ENCODE assay signal across 10 mouse cellular contexts in genomic region chr11:108923781-108924180, GRCm38 (mm10). TPM values are rescaled to one million over a fixed set of nuclear protein-coding genes. Genes with fewer than 3 reads are reported as not detected.
A peak's percentile ranks its signal among the peaks of the same experiment; 100 is the strongest.
DNase-seq lines count a peak whose midpoint lies in the region; ATAC-seq and TF ChIP-seq lines count a peak whose summit lies in the region.
"Had no signal": no experiment of that assay in that cellular context is flagged by ENCODE, and none has a peak within 500 bp of the region (broad histone marks: within the 10 kb centered on the region; RNA-seq: fewer than 3 reads in every experiment).

No protein-coding gene starts in this region.

- intact Hi-C loops in left cerebral cortex, adult 2 months (cut with DNase I) = loop anchor here (2.0 to 5.0 kb wide), 5 partner anchors 107 to 475 kb away; partner anchors contain the start of gene Gna13
- intact Hi-C loops in left cerebral cortex, postnatal 10 days (cut with DNase I) = loop anchor here (2.0 to 5.0 kb wide), 3 partner anchors 146 to 476 kb away; no protein-coding TSS in a partner anchor

- peak overlapping the region; percentile 57 for H3K27ac ChIP-seq in left cerebral cortex, adult 2 months
- peak overlapping the region; percentile 85 for H3K27ac ChIP-seq in forebrain, embryonic 12.5 days
- no peak overlapping the region for H3K27ac ChIP-seq in intestine, postnatal 0 days (ENCODE audit: low read depth, low read length)
- peak overlapping the region; percentile 22; the same call in 1 of the 2 replicates for H3K27ac ChIP-seq in neural tube, embryonic 14.5 days (ENCODE audit: low read depth, low read length)
- H3K27ac ChIP-seq: heart, adult 2 months had no signal

- H3K9me3 ChIP-seq in forebrain, embryonic 12.5 days = no peaks in the 10 kb centered on the region
- H3K9me3 ChIP-seq in intestine, postnatal 0 days (ENCODE audit: control insufficient read depth) = no peaks in the 10 kb centered on the region
- H3K9me3 ChIP-seq in neural tube, embryonic 14.5 days (ENCODE audit: control insufficient read depth, low read length) = no peaks in the 10 kb centered on the region

- H3K9ac ChIP-seq in forebrain, embryonic 12.5 days = peak overlapping the region; percentile 91
- H3K9ac ChIP-seq in intestine, postnatal 0 days (ENCODE audit: low read depth, low read length) = no peak overlapping the region
- peak overlapping the region; percentile 86 for H3K9ac ChIP-seq in neural tube, embryonic 14.5 days (replicated peaks; ENCODE audit: low read depth, low read length)

- peak overlapping the region; percentile 88 for H3K4me2 ChIP-seq in forebrain, embryonic 12.5 days
- H3K4me2 ChIP-seq in intestine, postnatal 0 days (replicated peaks; ENCODE audit: low read depth) = peak overlapping the region; percentile 91
- H3K4me2 ChIP-seq in neural tube, embryonic 14.5 days (ENCODE audit: low read depth, low read length) = peak overlapping the region; percentile 96

- peaks cover 79% of the 10 kb centered on the region for H3K4me1 ChIP-seq in forebrain, embryonic 12.5 days
- H3K4me1 ChIP-seq in intestine, postnatal 0 days (replicated peaks; ENCODE audit: control insufficient read depth, insufficient read depth, low read length) = peaks cover 8% of the 10 kb centered on the region
- H3K4me1 ChIP-seq in neural tube, embryonic 14.5 days (ENCODE audit: control insufficient read depth, insufficient read depth, low read length) = peaks cover 61% of the 10 kb centered on the region

- H3K27me3 ChIP-seq in forebrain, embryonic 12.5 days = peaks cover 10% of the 10 kb centered on the region; the same call in 1 of the 2 replicates
- no peaks in the 10 kb centered on the region for H3K27me3 ChIP-seq in intestine, postnatal 0 days (replicated peaks; ENCODE audit: control insufficient read depth, insufficient read depth, low read length)
- no peaks in the 10 kb centered on the region for H3K27me3 ChIP-seq in neural tube, embryonic 14.5 days (ENCODE audit: control insufficient read depth, insufficient read depth, low read length)

- 35% methylated on average over 13 of the region's 13 CpGs for WGBS in forebrain, embryonic 12.5 days
- WGBS in intestine, postnatal 0 days = 43% methylated on average over 13 of the region's 13 CpGs
- WGBS in neural tube, embryonic 14.5 days = 14% methylated on average over 13 of the region's 13 CpGs

- peaks cover 12% of the 10 kb centered on the region for H3K36me3 ChIP-seq in forebrain, embryonic 12.5 days (replicated peaks)
- H3K36me3 ChIP-seq in intestine, postnatal 0 days (ENCODE audit: control insufficient read depth, insufficient read depth) = peaks cover 4% of the 10 kb centered on the region; the same call in 1 of the 2 replicates
- H3K36me3 ChIP-seq in neural tube, embryonic 14.5 days (ENCODE audit: control insufficient read depth, insufficient read depth, low read length) = no peaks in the 10 kb centered on the region

- H3K4me3 ChIP-seq in left cerebral cortex, adult 2 months = peak overlapping the region; percentile 81
- peak overlapping the region; percentile 92 for H3K4me3 ChIP-seq in forebrain, embryonic 12.5 days (replicated peaks)
- H3K4me3 ChIP-seq in intestine, postnatal 0 days (ENCODE audit: low read depth, low read length) = peak overlapping the region; percentile 83
- peak overlapping the region; percentile 90 for H3K4me3 ChIP-seq in neural tube, embryonic 14.5 days (ENCODE audit: low read depth, low read length)
- H3K4me3 ChIP-seq: heart, adult 2 months had no signal

- no peak for DNase-seq in left cerebral cortex, adult 2 months (ENCODE audit: extremely low spot score in 1 of 2, low spot score in 2 of 2)
- no peak for DNase-seq in left cerebral cortex, postnatal 10 days (ENCODE audit: extremely low spot score in 1 of 2, low spot score in 2 of 2)
- DNase-seq in right cerebral cortex, postnatal 36 days (ENCODE audit: low spot score in 2 of 2) = no peak
- DNase-seq in frontal cortex, postnatal 36 days (ENCODE audit: low spot score in 2 of 2) = no peak
- no peak for DNase-seq in gastrocnemius, postnatal 4 days (ENCODE audit: low spot score in 2 of 2)
- DNase-seq: heart, adult 2 months; lung, postnatal 4 days had no signal

- no peak for TF ChIP-seq CTCF in left cerebral cortex, adult 2 months (IDR thresholded peaks at IDR 0.05)
- TF ChIP-seq CTCF in intestine, postnatal 0 days (IDR thresholded peaks at IDR 0.05; ENCODE audit: low read depth) = no peak

- no peak for ATAC-seq in forebrain, embryonic 12.5 days (ENCODE audit: low FRiP score)
- no peak for ATAC-seq in intestine, postnatal 0 days
- no peak for ATAC-seq in neural tube, embryonic 14.5 days (ENCODE audit: low read depth)

RNA-seq across cellular contexts. Expression of gene Axin2, which starts 3.6 kb away (rescaled TPM):
- total RNA-seq in left cerebral cortex, adult 2 months (2021) = 10 to 100 TPM; 34.0 to 38.7 TPM
- total RNA-seq in left cerebral cortex, postnatal 10 days (2021) = 10 to 100 TPM; 30.6 to 31.6 TPM
- polyA plus RNA-seq in forebrain, embryonic 12.5 days (2016; fragmentation: Nextera tagmentation; extraction: Ambion mirVana) = 14.8 and 17.4 TPM in 2 replicates
- 3.1 and 3.8 TPM in 2 replicates for polyA plus RNA-seq in intestine, postnatal 0 days (2015; fragmentation: Nextera tagmentation; extraction: Ambion mirVana)
- 6.6 and 9.1 TPM in 2 replicates for polyA plus RNA-seq in neural tube, embryonic 14.5 days (2014; fragmentation: Nextera tagmentation; extraction: Ambion mirVana)
- 10 to 100 TPM; 24.5 to 26.8 TPM for total RNA-seq in gastrocnemius, postnatal 4 days (2021)
